8 mouse cellular contexts compared by ENCODE assay signal in genomic region chr2:90917233-90917998, GRCm38 (mm10). TPM values are rescaled to one million over a fixed set of nuclear protein-coding genes. Genes with fewer than 3 reads are reported as not detected.
A peak's percentile ranks its signal among the peaks of the same experiment; 100 is the strongest.
DNase-seq lines count a peak whose midpoint lies in the region; ATAC-seq and TF ChIP-seq lines count a peak whose summit lies in the region.

No protein-coding gene starts in this region.

- H3K27ac ChIP-seq in cerebellum, adult 2 months (ENCODE audit: insufficient read depth, low read length), result peak overlapping the region; percentile 98
- peak overlapping the region; percentile 93 for H3K27ac ChIP-seq in forebrain, postnatal 0 days (ENCODE audit: low read depth, low read length)

- peak overlapping the region; percentile 95 for H3K4me3 ChIP-seq in cerebellum, adult 2 months (replicated peaks; ENCODE audit: insufficient read depth, low read depth, low read length)
- H3K4me3 ChIP-seq in forebrain, postnatal 0 days (ENCODE audit: low read depth, low read length), result peak overlapping the region; percentile 59

- peak overlapping the region; percentile 90 for H3K4me2 ChIP-seq in forebrain, postnatal 0 days (ENCODE audit: low read depth)

- no peaks in the 10 kb centered on the region for H3K9me3 ChIP-seq in forebrain, postnatal 0 days (ENCODE audit: low read length)

- H3K36me3 ChIP-seq in forebrain, postnatal 0 days (ENCODE audit: insufficient read depth), result peaks cover 10% of the 10 kb centered on the region; the same call in 1 of the 2 replicates

- TF ChIP-seq CTCF in cerebellum, adult 2 months (IDR thresholded peaks at IDR 0.05; ENCODE audit: borderline replicate concordance, insufficient read depth, low read depth, low read length), result no peak
- TF ChIP-seq CTCF in forebrain, postnatal 0 days (IDR thresholded peaks at IDR 0.05; ENCODE audit: low read depth), result no peak

- no peak; the same call in 1 of the 2 replicates for TF ChIP-seq POLR2A in cerebellum, adult 2 months (IDR thresholded peaks at IDR 0.05; ENCODE audit: borderline replicate concordance, insufficient read depth, low read length)

- H3K27me3 ChIP-seq in cerebellum, adult 2 months (ENCODE audit: control insufficient read depth, insufficient read depth, low read length), result no peaks in the 10 kb centered on the region
- H3K27me3 ChIP-seq in forebrain, postnatal 0 days (ENCODE audit: insufficient read depth, low read length), result no peaks in the 10 kb centered on the region

- H3K9ac ChIP-seq in forebrain, postnatal 0 days, result peak overlapping the region; percentile 99

- under 1% methylated on average over 69 of the region's 73 CpGs for WGBS in cerebellum, adult 2 months
- under 1% methylated on average over 73 of the region's 73 CpGs for WGBS in forebrain, postnatal 0 days

- peak; percentile 89 for DNase-seq in MN1 (ENCODE audit: low spot score)
- DNase-seq in cerebellum, adult 2 months, result peak; percentile 76 to 83
- peak; percentile 73 for DNase-seq in forebrain, postnatal 0 days
- DNase-seq in heart, postnatal 4 days, result peak; percentile 88
- DNase-seq in layer of hippocampus, postnatal 14 days (ENCODE audit: low spot score in 2 of 2), result peak; percentile 43 to 73
- DNase-seq in lung, postnatal 36 days, result peak; percentile 64
- DNase-seq in retina, embryonic 14.5 days (ENCODE audit: low spot score), result peak; percentile 75
- DNase-seq in thymus, postnatal 4 days, result peak; percentile 65

- ATAC-seq in forebrain, postnatal 0 days, result peak; percentile 84

- H3K4me1 ChIP-seq in cerebellum, adult 2 months (ENCODE audit: control insufficient read depth, insufficient read depth, low read length), result peaks cover 14% of the 10 kb centered on the region; the same call in 1 of the 2 replicates
- H3K4me1 ChIP-seq in forebrain, postnatal 0 days (ENCODE audit: insufficient read depth), result peaks cover 14% of the 10 kb centered on the region; the same call in 1 of the 2 replicates

RNA-seq across cellular contexts. Expression of gene Ndufs3, which starts 12.8 kb away (rescaled TPM):
- polyA plus RNA-seq in cerebellum, adult 2 months (2012; rRNA removed), result 278 and 280 TPM in 2 replicates
- 156 and 190 TPM in 2 replicates for total RNA-seq in forebrain, postnatal 0 days (2014; rRNA removed)
- polyA plus RNA-seq in forebrain, postnatal 0 days (2015; fragmentation: Nextera tagmentation; extraction: Ambion mirVana), result 248 and 283 TPM in 2 replicates
- total RNA-seq in heart, postnatal 4 days (2021), result 100 to 1,000 TPM; 538 to 543 TPM
- total RNA-seq in layer of hippocampus, postnatal 14 days (2021), result 100 to 1,000 TPM; 226 to 232 TPM

RNA-seq across cellular contexts. Expression of gene Kbtbd4, which starts 12.9 kb away (rescaled TPM):
- polyA plus RNA-seq in cerebellum, adult 2 months (2012; rRNA removed), result 33.1 and 33.7 TPM in 2 replicates
- 49.5 and 59.4 TPM in 2 replicates for total RNA-seq in forebrain, postnatal 0 days (2014; rRNA removed)
- 54.3 and 60.3 TPM in 2 replicates for polyA plus RNA-seq in forebrain, postnatal 0 days (2015; fragmentation: Nextera tagmentation; extraction: Ambion mirVana)
- 10 to 100 TPM; 18.2 to 18.8 TPM for total RNA-seq in heart, postnatal 4 days (2021)
- 10 to 100 TPM; 31.3 to 38.8 TPM for total RNA-seq in layer of hippocampus, postnatal 14 days (2021)

RNA-seq across cellular contexts. Expression of gene Celf1, which starts 22.8 kb away (rescaled TPM):
- polyA plus RNA-seq in cerebellum, adult 2 months (2012; rRNA removed), result 91.1 and 95.2 TPM in 2 replicates
- total RNA-seq in forebrain, postnatal 0 days (2014; rRNA removed), result 74.5 and 83.7 TPM in 2 replicates
- polyA plus RNA-seq in forebrain, postnatal 0 days (2015; fragmentation: Nextera tagmentation; extraction: Ambion mirVana), result 56.9 and 72.2 TPM in 2 replicates
- total RNA-seq in heart, postnatal 4 days (2021), result 100 to 1,000 TPM; 135 to 145 TPM
- total RNA-seq in layer of hippocampus, postnatal 14 days (2021), result 100 to 1,000 TPM; 117 to 120 TPM

RNA-seq across cellular contexts. Expression of gene C1qtnf4, which starts 31.8 kb away (rescaled TPM):
- 234 and 254 TPM in 2 replicates for polyA plus RNA-seq in cerebellum, adult 2 months (2012; rRNA removed)
- 201 and 252 TPM in 2 replicates for total RNA-seq in forebrain, postnatal 0 days (2014; rRNA removed)
- 185 and 189 TPM in 2 replicates for polyA plus RNA-seq in forebrain, postnatal 0 days (2015; fragmentation: Nextera tagmentation; extraction: Ambion mirVana)
- 1 to 10 TPM; 7.4 to 7.8 TPM for total RNA-seq in heart, postnatal 4 days (2021)
- 100 to 1,000 TPM; 172 to 176 TPM for total RNA-seq in layer of hippocampus, postnatal 14 days (2021)

Comparison
In these comparisons a context has a peak if more than half of its experiments do, and no peak if none do; other contexts are left out.
1. Peak in every context shown above with its lines: DNase-seq, ATAC-seq, H3K4me3 ChIP-seq and H3K27ac ChIP-seq.